Mouse (Mus musculus) ES-CJ7 (cell line): ENCODE data around the gene Gm10408.
"Not testable (repeated sequence)": the region's sequence is repeated elsewhere in the genome, so short reads cannot be mapped to it uniquely, and the experiment has no call there.

Experiments used
- DNase-seq: peaks from one replicate; pipeline ENCODE4 v3.0.0; 2011; ENCODE audit warnings: low read depth, low spot score

Gm10408 gene

DNA sequence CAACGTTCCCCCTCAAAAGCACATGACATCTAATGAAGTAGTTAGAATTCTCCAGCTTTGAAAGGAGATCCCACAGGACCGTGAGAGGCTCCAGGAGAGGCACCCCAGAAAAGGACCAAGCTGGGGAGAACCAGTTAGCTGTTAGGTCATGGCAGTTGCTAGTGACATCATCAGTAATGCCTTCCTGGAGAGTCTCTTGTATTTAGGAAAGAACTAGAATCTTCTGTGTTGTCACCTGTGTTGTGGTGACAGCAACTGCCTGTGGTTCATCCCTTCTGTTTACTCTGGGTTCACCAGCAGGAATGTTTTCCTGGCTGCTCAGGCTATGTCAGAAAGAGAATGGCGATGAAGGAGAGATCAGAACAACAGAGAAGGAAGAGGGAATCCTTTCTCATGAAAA, at the start of gene Gm10408:
Gene Gm10408, plus strand, starts transcription at position 301 of the 400 bp plus-strand sequence.
- DNase-seq: not testable (repeated sequence)

DNA sequence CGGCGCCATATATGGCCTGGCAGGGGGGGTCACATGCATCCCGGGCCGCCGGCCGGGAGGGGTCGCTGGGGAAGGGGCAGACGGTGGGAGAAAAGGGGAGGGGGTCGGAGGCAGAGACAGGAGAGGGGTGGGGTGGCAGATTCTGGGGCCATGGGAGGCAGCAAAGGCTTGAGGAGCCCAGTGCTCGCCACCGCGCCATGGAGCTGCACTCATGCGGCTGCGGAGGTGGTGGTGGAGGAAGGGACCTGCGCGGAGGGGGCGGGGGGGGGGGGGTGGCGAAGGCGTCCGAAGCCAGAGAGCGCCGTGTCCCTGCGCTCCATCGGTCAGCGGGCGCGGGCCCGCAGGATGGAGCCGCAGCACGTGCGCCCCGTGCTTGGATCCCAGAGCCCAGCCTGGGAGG, 36.9 kb upstream of the Gm10408 start, which contains the start of gene Gm10409:
Gene Gm10409, plus strand, starts transcription at position 301 of the 400 bp plus-strand sequence.
- DNase-seq: not testable (repeated sequence)

DNA sequence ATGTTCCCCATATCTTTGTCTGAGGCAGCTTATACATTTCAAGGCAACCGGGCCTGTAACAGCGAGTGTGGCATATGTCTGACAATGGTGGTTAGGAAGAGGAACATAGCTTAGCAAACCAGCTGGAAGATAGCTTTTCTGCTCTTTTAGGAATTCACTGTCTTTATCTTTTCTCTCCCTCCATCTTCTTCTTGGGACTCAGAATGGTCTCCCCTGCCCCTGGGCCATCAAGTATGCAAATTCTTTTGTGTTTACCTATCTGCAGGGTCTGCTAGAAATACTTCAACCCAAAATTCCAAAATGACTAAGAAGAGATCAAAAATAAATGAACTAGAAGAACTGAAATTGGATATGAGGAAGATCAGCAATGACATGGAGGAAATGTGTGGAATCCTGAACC, 21.4 kb upstream of the Gm10408 start, which contains the start of gene Gm3005:
Gene Gm3005, plus strand, starts transcription at position 301 of the 400 bp plus-strand sequence.
- DNase-seq: not testable (repeated sequence)
